Comparison of ENCODE assay signal across 14 mouse cellular contexts in genomic region chr12:76290271-76290670, GRCm38 (mm10). TPM values are rescaled to one million over a fixed set of nuclear protein-coding genes. Genes with fewer than 3 reads are reported as not detected.
DNase-seq lines count a peak whose midpoint lies in the region; ATAC-seq and TF ChIP-seq lines count a peak whose summit lies in the region.
"Had no signal": no experiment of that assay in that cellular context is flagged by ENCODE, and none has a peak within 500 bp of the region (broad histone marks: within the 10 kb centered on the region; RNA-seq: fewer than 3 reads in every experiment).

No protein-coding gene starts in this region.

- peak; percentile 38 for TF ChIP-seq CTCF in left cerebral cortex, adult 2 months (IDR thresholded peaks at IDR 0.05)

- H3K9me3 ChIP-seq in embryonic facial prominence, embryonic 10.5 days, result no peaks in the 10 kb centered on the region
- H3K9me3 ChIP-seq: hindbrain, embryonic 10.5 days; neural tube, embryonic 15.5 days had no signal

- 91% methylated on average over 2 of the region's 2 CpGs for WGBS in embryonic facial prominence, embryonic 10.5 days

- H3K36me3 ChIP-seq in embryonic facial prominence, embryonic 10.5 days (replicated peaks), result peaks cover 89% of the 10 kb centered on the region

- no peak for ATAC-seq in CD4-positive, CD25-positive, alpha-beta regulatory T cell, adult 4 months
- ATAC-seq: activated CD4-positive, CD25-positive, alpha-beta regulatory T cell, adult 4 months had no signal

- no peak overlapping the region for H3K27ac ChIP-seq in left cerebral cortex, adult 2 months
- H3K27ac ChIP-seq in embryonic facial prominence, embryonic 10.5 days (replicated peaks), result no peak overlapping the region
- H3K27ac ChIP-seq: hindbrain, embryonic 10.5 days; neural tube, embryonic 15.5 days had no signal

- DNase-seq in CD4-positive, CD25-positive, alpha-beta regulatory T cell, adult 2 months (ENCODE audit: low read depth, low spot score), result peak; percentile 48
- DNase-seq in left cerebral cortex, adult 2 months (ENCODE audit: extremely low spot score in 1 of 2, low spot score in 2 of 2), result no peak
- DNase-seq in left cerebral cortex, postnatal 14 days (ENCODE audit: low spot score in 2 of 2), result no peak
- peak; percentile 33 for DNase-seq in 3T3-L1 (ENCODE audit: low read depth, low spot score)
- DNase-seq in embryonic facial prominence, embryonic 10.5 days (ENCODE audit: low spot score), result peak; percentile 21
- DNase-seq in right cerebral cortex, postnatal 25 days, result no peak
- no peak for DNase-seq in frontal cortex, postnatal 14 days (ENCODE audit: low spot score in 2 of 2)
- DNase-seq: gastrocnemius, postnatal 25 days had no signal

- H3K27me3 ChIP-seq in embryonic facial prominence, embryonic 10.5 days (replicated peaks; ENCODE audit: low read depth, poor library complexity, severe bottlenecking), result no peaks in the 10 kb centered on the region
- H3K27me3 ChIP-seq: neural tube, embryonic 15.5 days had no signal

- intact Hi-C loops in left cerebral cortex, adult 2 months (cut with DNase I), result no loop called here
- intact Hi-C loops in left cerebral cortex, postnatal 14 days (cut with DNase I), result loop anchor here (5.0 kb wide), 1 partner anchor 42 kb away; no protein-coding TSS in a partner anchor

- H3K4me1 ChIP-seq in embryonic facial prominence, embryonic 10.5 days, result no peaks in the 10 kb centered on the region

- no peak overlapping the region for H3K4me3 ChIP-seq in left cerebral cortex, adult 2 months
- no peak overlapping the region for H3K4me3 ChIP-seq in embryonic facial prominence, embryonic 10.5 days
- H3K4me3 ChIP-seq: hindbrain, embryonic 10.5 days; neural tube, embryonic 15.5 days had no signal

RNA-seq across cellular contexts. Expression of gene Akap5, which starts 34.4 kb away (rescaled TPM):
- 1 to 10 TPM; 3.3 to 3.8 TPM for polyA plus RNA-seq in CD4-positive, CD25-positive, alpha-beta regulatory T cell, adult 4 months (2017; shearing (Covaris generic))
- 10 to 100 TPM; 85.4 to 93.5 TPM for total RNA-seq in left cerebral cortex, adult 2 months (2021)
- total RNA-seq in left cerebral cortex, postnatal 14 days (2021), result 100 to 1,000 TPM; 109 to 111 TPM
- polyA plus RNA-seq in embryonic facial prominence, embryonic 10.5 days (2016; fragmentation: Nextera tagmentation; extraction: Ambion mirVana), result 2.3 and 2.7 TPM in 2 replicates

RNA-seq across cellular contexts. Expression of gene Mthfd1, which starts 35.2 kb away (rescaled TPM):
- 10 to 100 TPM; 28.2 to 43.5 TPM for polyA plus RNA-seq in CD4-positive, CD25-positive, alpha-beta regulatory T cell, adult 4 months (2017; shearing (Covaris generic))
- total RNA-seq in left cerebral cortex, adult 2 months (2021), result 10 to 100 TPM; 40.0 to 40.3 TPM
- 10 to 100 TPM; 35.8 to 36.6 TPM for total RNA-seq in left cerebral cortex, postnatal 14 days (2021)
- polyA plus RNA-seq in embryonic facial prominence, embryonic 10.5 days (2016; fragmentation: Nextera tagmentation; extraction: Ambion mirVana), result 106 and 117 TPM in 2 replicates

RNA-seq across cellular contexts. Expression of gene Tex21, which starts 43.7 kb away (rescaled TPM):
- not detected for polyA plus RNA-seq in CD4-positive, CD25-positive, alpha-beta regulatory T cell, adult 4 months (2017; shearing (Covaris generic))
- not detected for total RNA-seq in left cerebral cortex, adult 2 months (2021)
- total RNA-seq in left cerebral cortex, postnatal 14 days (2021), result not detected
- not detected in 2 replicates for polyA plus RNA-seq in embryonic facial prominence, embryonic 10.5 days (2016; fragmentation: Nextera tagmentation; extraction: Ambion mirVana)
- total RNA-seq: gastrocnemius, postnatal 25 days; left cerebral cortex, postnatal 36 days had no signal
- polyA plus RNA-seq: activated CD4-positive, CD25-positive, alpha-beta regulatory T cell, adult 4 months; hindbrain, embryonic 10.5 days; neural tube, embryonic 15.5 days; urinary bladder, adult 2 months had no signal

Comparison
In these comparisons a context has a peak if more than half of its experiments do, and no peak if none do; other contexts are left out.
1. DNase-seq: peak in CD4-positive, CD25-positive, alpha-beta regulatory T cell, adult 2 months (single experiment), 3T3-L1 (single experiment) and embryonic facial prominence, embryonic 10.5 days (single experiment); none in left cerebral cortex, adult 2 months (0 of 2), left cerebral cortex, postnatal 14 days (0 of 2), right cerebral cortex, postnatal 25 days (single experiment) and frontal cortex, postnatal 14 days (0 of 2).